Mouse (Mus musculus) mature B cell (primary cell): Measurements from ENCODE around the gene Axl.
"Not testable (repeated sequence)": the region's sequence is repeated elsewhere in the genome, so short reads cannot be mapped to it uniquely, and the experiment has no call there.

Experiments
- in situ Hi-C: fragments of 300-500 bp; cut with MboI; formaldehyde crosslinking; loops from 2 replicates; pipeline ENCODE4 v1.14.3; 2019

The Axl gene

GRCm38 (mm10) chr7:25794775-25795174 lies 6.3 kb upstream of the Axl start:
- in situ Hi-C loops = no loop called here

GRCm38 (mm10) chr7:25793679-25794078 lies 5.2 kb upstream of the Axl start:
- in situ Hi-C loops = no loop called here

GRCm38 (mm10) chr7:25792966-25793365 lies 4.5 kb upstream of the Axl start:
- in situ Hi-C loops = not testable (repeated sequence)

- in situ Hi-C loops = no loop called here
These were observed 2.1 kb upstream of the Axl start for GRCm38 (mm10) chr7:25790615-25791014.

GRCm38 (mm10) chr7:25789129-25789440 lies 580 bp upstream of the Axl start:
- in situ Hi-C loops = no loop called here

- in situ Hi-C loops = no loop called here
These were observed 867 bp downstream of the Axl start for GRCm38 (mm10) chr7:25787456-25788219.

GRCm38 (mm10) chr7:25786974-25787373 lies 1.5 kb downstream of the Axl start:
- in situ Hi-C loops = no loop called here

GRCm38 (mm10) chr7:25785752-25786151 lies 2.8 kb downstream of the Axl start:
- in situ Hi-C loops = no loop called here

GRCm38 (mm10) chr7:25784808-25785207 lies 3.7 kb downstream of the Axl start:
- in situ Hi-C loops = no loop called here

- in situ Hi-C loops = no loop called here
These were observed 4.8 kb downstream of the Axl start for GRCm38 (mm10) chr7:25783746-25784145.

- in situ Hi-C loops = no loop called here
These were observed 5.8 kb downstream of the Axl start for GRCm38 (mm10) chr7:25782744-25783143.

- in situ Hi-C loops = no loop called here
These were observed 6.4 kb downstream of the Axl start for GRCm38 (mm10) chr7:25781937-25782610.

- in situ Hi-C loops = no loop called here
These were observed 7.1 kb downstream of the Axl start for GRCm38 (mm10) chr7:25781321-25781936.

- in situ Hi-C loops = no loop called here
These were observed 7.8 kb downstream of the Axl start for GRCm38 (mm10) chr7:25780753-25781152.

- in situ Hi-C loops = no loop called here
These were observed 8.5 kb downstream of the Axl start for GRCm38 (mm10) chr7:25780021-25780420.

GRCm38 (mm10) chr7:25768229-25768628 lies 20.3 kb downstream of the Axl start:
- in situ Hi-C loops = no loop called here

GRCm38 (mm10) chr7:25766108-25766507 lies 22.4 kb downstream of the Axl start:
- in situ Hi-C loops = no loop called here

- in situ Hi-C loops = no loop called here
These were observed 24.3 kb downstream of the Axl start for GRCm38 (mm10) chr7:25764221-25764620.

GRCm38 (mm10) chr7:25763678-25764077 lies 24.8 kb downstream of the Axl start:
- in situ Hi-C loops = no loop called here

GRCm38 (mm10) chr7:25761354-25761753 lies 27.2 kb downstream of the Axl start:
- in situ Hi-C loops = no loop called here

GRCm38 (mm10) chr7:25756011-25756410 lies 32.5 kb downstream of the Axl start:
- in situ Hi-C loops = loop anchor here (5.0 kb wide), 1 partner anchor 51 kb away; no protein-coding TSS in a partner anchor

GRCm38 (mm10) chr7:25755468-25755833 lies 33.1 kb downstream of the Axl start:
- in situ Hi-C loops = loop anchor here (5.0 kb wide), 1 partner anchor 52 kb away; no protein-coding TSS in a partner anchor
